Mouse (Mus musculus): ENCODE data around the gene Ramp2. TPM values are rescaled to one million over a fixed set of nuclear protein-coding genes. Genes with fewer than 3 reads are reported as not detected.
A peak's percentile ranks its signal among the peaks of the same experiment; 100 is the strongest.

The Ramp2 gene
- total RNA-seq, 1 experiment from 2014 or later, result not detected

- no peak for ATAC-seq (ENCODE audit: extremely low read depth, insufficient number of reproducible peaks, low FRiP score, poor library complexity, severe bottlenecking)
Observed at GRCm38 (mm10) chr11:101300881-101301280, 55.1 kb downstream of the Ramp2 start.

DNA sequence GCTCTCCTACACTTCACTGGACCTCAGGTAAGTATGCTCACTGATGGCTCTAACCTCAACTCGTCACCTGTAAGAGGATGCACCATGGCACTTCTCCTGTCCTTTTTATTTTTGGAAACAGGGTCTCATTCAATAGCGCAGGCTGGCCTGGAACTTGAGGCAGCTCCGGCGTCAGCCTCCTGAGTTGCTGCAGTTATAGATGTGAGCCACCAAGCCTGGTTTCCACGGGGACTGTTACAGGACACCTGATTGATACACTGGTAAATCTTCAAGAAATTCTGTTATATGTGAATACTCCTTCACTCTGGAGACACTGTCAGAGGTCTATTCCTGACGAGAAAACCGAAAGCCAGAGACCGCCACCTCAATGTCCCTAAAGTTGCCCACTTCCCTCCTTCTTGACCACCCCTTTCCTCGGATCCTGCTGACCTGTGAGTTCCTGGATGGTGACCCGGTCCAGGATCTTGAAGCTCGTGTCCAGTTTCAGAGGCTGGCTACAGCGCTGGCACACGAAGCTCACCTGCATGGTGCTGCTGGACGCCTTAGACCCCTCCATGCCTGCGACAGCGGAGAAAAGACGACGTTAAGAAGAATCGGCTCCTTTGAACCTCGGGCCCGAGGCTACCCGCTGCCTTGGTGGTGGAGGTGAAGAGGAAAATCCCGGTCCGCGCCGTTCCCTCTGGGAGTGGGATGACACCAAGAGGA is 55.6 kb downstream of the Ramp2 start:
- ATAC-seq (ENCODE audit: extremely low read depth, insufficient number of reproducible peaks, low FRiP score, poor library complexity, severe bottlenecking), result no peak

DNA sequence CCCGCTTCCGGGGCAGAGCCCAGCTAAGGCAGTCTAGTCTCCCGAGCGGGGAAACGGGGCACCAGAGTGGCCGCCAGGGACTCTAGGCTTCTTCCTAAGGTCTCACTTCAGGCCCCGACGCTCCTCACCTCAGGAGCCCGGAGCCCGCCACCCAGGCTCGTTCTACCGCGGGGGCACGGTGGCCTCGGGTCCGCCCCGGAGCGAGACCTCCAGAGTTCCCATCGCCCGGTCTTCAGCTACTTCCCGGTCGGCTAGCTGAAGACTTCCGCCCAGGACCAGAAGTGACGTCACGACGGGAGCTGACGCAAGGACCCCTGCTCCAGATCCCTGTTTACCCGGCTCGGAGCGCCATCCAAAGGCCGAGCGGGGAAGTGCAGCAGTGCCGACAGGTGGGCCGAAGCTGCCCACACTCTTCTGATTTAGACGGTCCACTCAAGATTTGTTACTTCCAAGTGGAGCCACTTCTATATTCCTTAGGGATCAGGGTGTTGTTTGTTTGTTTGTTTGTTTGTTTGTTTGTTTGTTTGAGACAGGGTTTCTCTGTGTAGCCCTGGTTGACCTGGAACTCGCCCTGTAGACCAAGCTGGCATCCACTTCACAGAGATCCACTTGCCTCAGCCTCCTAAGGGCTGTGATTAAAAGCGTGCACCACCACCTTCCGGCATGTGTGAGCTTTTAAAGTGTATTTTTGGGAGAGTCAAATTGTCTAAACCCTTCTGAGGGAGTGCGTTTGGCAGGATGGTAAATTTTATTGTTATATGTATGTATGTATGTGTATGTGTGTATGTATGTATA is 56.4 kb downstream of the Ramp2 start, which contains the start of gene Becn1:
Gene Becn1, minus strand, starts transcription at position 283 of the 795 bp plus-strand sequence.
- ATAC-seq (ENCODE audit: extremely low read depth, insufficient number of reproducible peaks, low FRiP score, poor library complexity, severe bottlenecking), result peak; percentile 95

GRCm38 (mm10) chr11:101307744-101308143 is 61.9 kb downstream of the Ramp2 start:
- ATAC-seq (ENCODE audit: extremely low read depth, insufficient number of reproducible peaks, low FRiP score, poor library complexity, severe bottlenecking), result no peak

Other genes with a start within 250 kb of the Ramp2 start
- gene Atp6v0a1, start 236.6 kb upstream of the Ramp2 start, total RNA-seq (2017), result 87.7 and 108 TPM in 2 replicates
- 11.1 and 13.6 TPM in 2 replicates for gene Naglu, start 176.0 kb upstream of the Ramp2 start, total RNA-seq (2017)
- gene Hsd17b1, start 167.6 kb upstream of the Ramp2 start, total RNA-seq (2017), result 2.3 and 3.4 TPM in 2 replicates
- 11.5 and 18.7 TPM in 2 replicates for gene Coasy, start 163.5 kb upstream of the Ramp2 start, total RNA-seq (2017)
- 38.7 and 46.3 TPM in 2 replicates for gene Mlx, start 158.8 kb upstream of the Ramp2 start, total RNA-seq (2017)
- 3.6 and 4.0 TPM in 2 replicates for gene Psmc3ip, start 150.6 kb upstream of the Ramp2 start, total RNA-seq (2017)
- 91.3 and 97.1 TPM in 2 replicates for gene Retreg3, start 126.1 kb upstream of the Ramp2 start, total RNA-seq (2017)
- gene Tubg1, start 126.1 kb upstream of the Ramp2 start, total RNA-seq (2017), result 11.3 and 13.1 TPM in 2 replicates
- 0.35 TPM in 1 of 2 replicates, not detected in the other for gene Tubg2, start 90.1 kb upstream of the Ramp2 start, total RNA-seq (2017)
- gene Cntnap1, start 75.5 kb upstream of the Ramp2 start, total RNA-seq (2017), result not detected in 2 replicates
- gene Plekhh3, start 74.7 kb upstream of the Ramp2 start, total RNA-seq (2017), result 0.37 and 0.81 TPM in 2 replicates
- gene Ccr10, start 70.6 kb upstream of the Ramp2 start, total RNA-seq (2017), result not detected in 2 replicates
- gene Ezh1, start 19.6 kb upstream of the Ramp2 start, total RNA-seq (2017), result 99.1 and 110 TPM in 2 replicates
- gene Vps25, start 7.7 kb downstream of the Ramp2 start, total RNA-seq (2017), result 55.9 and 66.7 TPM in 2 replicates
- 0.58 and 0.86 TPM in 2 replicates for gene Wnk4, start 14.5 kb downstream of the Ramp2 start, total RNA-seq (2017)
- gene Cntd1, start 33.0 kb downstream of the Ramp2 start, total RNA-seq (2017), result 0.49 and 0.81 TPM in 2 replicates
- gene Coa3, start 33.1 kb downstream of the Ramp2 start, total RNA-seq (2017), result 14.9 and 17.7 TPM in 2 replicates
- gene Becn1, start 56.3 kb downstream of the Ramp2 start, total RNA-seq (2017), result 289 and 291 TPM in 2 replicates
- 75.9 and 97.2 TPM in 2 replicates for gene Psme3, start 70.2 kb downstream of the Ramp2 start, total RNA-seq (2017)
- 3.6 and 4.9 TPM in 2 replicates for gene Aoc2, start 79.0 kb downstream of the Ramp2 start, total RNA-seq (2017)
- gene Aoc3, start 84.6 kb downstream of the Ramp2 start, total RNA-seq (2017), result 0.25 TPM in 1 of 2 replicates, not detected in the other
- not detected in 2 replicates for gene G6pc, start 121.5 kb downstream of the Ramp2 start, total RNA-seq (2017)
- gene Aarsd1, start 171.6 kb downstream of the Ramp2 start, total RNA-seq (2017), result 15.7 and 18.7 TPM in 2 replicates
- 0.37 and 0.93 TPM in 2 replicates for gene Gm27029, start 178.8 kb downstream of the Ramp2 start, total RNA-seq (2017)
- 10.0 and 12.0 TPM in 2 replicates for gene Rundc1, start 179.1 kb downstream of the Ramp2 start, total RNA-seq (2017)
- gene Ptges3l, start 179.3 kb downstream of the Ramp2 start, total RNA-seq (2017), result 0.49 and 1.5 TPM in 2 replicates
- 281 and 354 TPM in 2 replicates for gene Rpl27, start 196.3 kb downstream of the Ramp2 start, total RNA-seq (2017)
- gene Ifi35, start 202.4 kb downstream of the Ramp2 start, total RNA-seq (2017), result 69.7 and 73.4 TPM in 2 replicates
- 0.70 TPM in 1 of 2 replicates, not detected in the other for gene Rnd2, start 219.0 kb downstream of the Ramp2 start, total RNA-seq (2017)
- 5.9 and 7.7 TPM in 2 replicates for gene Vat1, start 220.2 kb downstream of the Ramp2 start, total RNA-seq (2017)

All from neutrophil, adult 5-6 weeks (primary cell).